Mouse (Mus musculus): Measurements from ENCODE around the gene Rab31.

GRCm38 (mm10) chr17:65785707-65786106, 13.2 kb upstream of the Rab31 start:
- TF ChIP-seq CTCF (conservative IDR thresholded peaks at IDR 0.05; ENCODE audit: insufficient read depth, insufficient read length, low read depth, low read length) (no peak), POLR2A (IDR thresholded peaks at IDR 0.05; ENCODE audit: low read depth, low read length) (no peak)
